Mouse (Mus musculus): ENCODE data around the gene Fbxl5.

DNA sequence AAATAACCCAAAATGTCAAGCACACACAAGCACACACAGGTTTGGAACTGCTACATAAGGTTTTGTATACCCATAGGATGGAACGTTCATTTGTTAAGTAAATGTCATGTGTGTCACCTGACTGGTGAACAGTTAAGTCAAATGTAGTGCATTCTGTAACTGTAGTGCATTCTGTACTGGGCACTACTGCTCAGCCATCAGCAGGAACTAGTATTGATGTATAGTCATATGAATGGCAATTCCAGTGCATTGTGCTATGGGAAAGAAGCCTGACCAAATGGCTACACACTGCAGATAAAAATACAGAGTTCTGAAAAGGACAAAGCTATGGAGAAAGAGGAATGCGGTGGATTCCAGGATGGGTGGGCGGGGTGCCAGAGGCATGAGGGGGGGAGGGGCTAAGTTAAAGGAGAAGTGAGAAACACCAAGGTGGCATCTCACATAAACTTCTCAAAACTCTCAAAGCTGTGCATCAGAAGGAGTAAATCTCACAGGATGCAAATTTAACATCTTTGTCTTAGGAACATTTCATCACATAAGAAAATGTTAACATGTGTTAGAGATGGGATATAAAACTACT lies 21.2 kb upstream of the Fbxl5 start:
- TF ChIP-seq MAFK (IDR thresholded peaks at IDR 0.05; ENCODE audit: insufficient replicate concordance, low read length) = no peak
- no peak for TF ChIP-seq JUN (IDR thresholded peaks at IDR 0.05; ENCODE audit: insufficient read depth, low read depth, low read length)
- TF ChIP-seq POLR2AphosphoS2 (IDR thresholded peaks at IDR 0.05; ENCODE audit: low read depth, low read length) = no peak
- no peak for TF ChIP-seq POLR2A (IDR thresholded peaks at IDR 0.05; ENCODE audit: low read depth, low read length)
- TF ChIP-seq MXI1 (IDR thresholded peaks at IDR 0.05; ENCODE audit: low read depth, low read length) = no peak
- TF ChIP-seq USF1 (IDR thresholded peaks at IDR 0.05; ENCODE audit: low read depth, low read length) = no peak
- no peak for TF ChIP-seq USF2 (conservative IDR thresholded peaks at IDR 0.05; ENCODE audit: low read depth, low read length)
- no peak for TF ChIP-seq MAX (IDR thresholded peaks at IDR 0.05; ENCODE audit: low read length)
- TF ChIP-seq SIN3A (IDR thresholded peaks at IDR 0.05; ENCODE audit: low read length) = no peak
- no peak for TF ChIP-seq KAT2A (IDR thresholded peaks at IDR 0.05; ENCODE audit: insufficient replicate concordance, low read length)
- no peak for TF ChIP-seq CTCF (conservative IDR thresholded peaks at IDR 0.05 in 1 of 2, IDR thresholded peaks at IDR 0.05 in 1 of 2; ENCODE audit: low read depth in 2 of 2, low read length in 2 of 2)
- no peak for TF ChIP-seq TCF12 (IDR thresholded peaks at IDR 0.05; ENCODE audit: low read depth, low read length)
- TF ChIP-seq HCFC1 (IDR thresholded peaks at IDR 0.05; ENCODE audit: low read depth, low read length) = no peak
- peak; percentile 29; the same call in 1 of the 2 replicates for TF ChIP-seq EP300 (IDR thresholded peaks at IDR 0.05; ENCODE audit: low read length)

Measured in CH12.LX (cell line).